Mouse (Mus musculus) neural tube, embryonic 13.5 days (tissue): ENCODE results near the gene Zc3h6. TPM values are rescaled to one million over a fixed set of nuclear protein-coding genes. Genes with fewer than 3 reads are reported as not detected.
A peak's percentile ranks its signal among the peaks of the same experiment; 100 is the strongest.
"Not testable (repeated sequence)": the region's sequence is repeated elsewhere in the genome, so short reads cannot be mapped to it uniquely, and the experiment has no call there.

Experiments used
- ATAC-seq: fragments of 200-750 bp; cut with Nextera tagmentation; 2 replicates; pipeline ENCODE4 v1.8.0; 2017; ENCODE audit warnings: low read depth, mild to moderate bottlenecking, moderate TSS enrichment, moderate library complexity
- H3K27ac ChIP-seq: fragments of 300-500 bp; sonication (generic); replicated peaks from 2 replicates; pipeline ENCODE4 v1.5.1; 2015; ENCODE audit warnings: moderate library complexity, mild to moderate bottlenecking, inconsistent platforms
- H3K27me3 ChIP-seq: fragments of 300-500 bp; sonication (generic); 2 replicates; pipeline ENCODE4 v1.6.1; 2015; ENCODE audit warnings: mild to moderate bottlenecking, inconsistent platforms
- H3K36me3 ChIP-seq: fragments of 300-500 bp; sonication (generic); 2 replicates; pipeline ENCODE4 v1.6.1; 2015; ENCODE audit warnings: mild to moderate bottlenecking, inconsistent platforms
- H3K4me1 ChIP-seq: fragments of 300-500 bp; sonication (generic); replicated peaks from 2 replicates; pipeline ENCODE4 v1.6.1; 2015; ENCODE audit warnings: inconsistent platforms
- H3K4me2 ChIP-seq: fragments of 300-500 bp; sonication (generic); 2 replicates; pipeline ENCODE4 v1.6.1; 2015; ENCODE audit warnings: inconsistent platforms, mild to moderate bottlenecking, moderate library complexity
- H3K4me3 ChIP-seq: fragments of 300-500 bp; sonication (generic); 2 replicates; pipeline ENCODE4 v1.5.1; 2015; ENCODE audit warnings: mild to moderate bottlenecking, inconsistent platforms
- H3K9ac ChIP-seq: fragments of 300-500 bp; sonication (generic); 2 replicates; pipeline ENCODE4 v1.6.1; 2015; ENCODE audit warnings: moderate library complexity, mild to moderate bottlenecking, inconsistent platforms
- H3K9me3 ChIP-seq: fragments of 300-500 bp; sonication (generic); 2 replicates; pipeline ENCODE4 v1.6.1; 2016; ENCODE audit warnings: inconsistent platforms
- WGBS: fragments of 180-500 bp; shearing (Covaris S2); methylation state at CpG from one replicate; pipeline ENCODE4 v1.1.7; 2015; 5-methylcytosine and 5-hydroxymethylcytosine counted together
- polyA plus RNA-seq: library from polyadenylated mRNA; unstranded; fragments of >200 nt; fragmentation: Nextera tagmentation; extraction: Ambion mirVana; gene quantifications from 2 replicates; pipeline ENCODE4 v1.2.1, GENCODE M21; 2015

Gene Zc3h6
- polyA plus RNA-seq, 1 experiment from 2014 or later, result 3.7 TPM

DNA sequence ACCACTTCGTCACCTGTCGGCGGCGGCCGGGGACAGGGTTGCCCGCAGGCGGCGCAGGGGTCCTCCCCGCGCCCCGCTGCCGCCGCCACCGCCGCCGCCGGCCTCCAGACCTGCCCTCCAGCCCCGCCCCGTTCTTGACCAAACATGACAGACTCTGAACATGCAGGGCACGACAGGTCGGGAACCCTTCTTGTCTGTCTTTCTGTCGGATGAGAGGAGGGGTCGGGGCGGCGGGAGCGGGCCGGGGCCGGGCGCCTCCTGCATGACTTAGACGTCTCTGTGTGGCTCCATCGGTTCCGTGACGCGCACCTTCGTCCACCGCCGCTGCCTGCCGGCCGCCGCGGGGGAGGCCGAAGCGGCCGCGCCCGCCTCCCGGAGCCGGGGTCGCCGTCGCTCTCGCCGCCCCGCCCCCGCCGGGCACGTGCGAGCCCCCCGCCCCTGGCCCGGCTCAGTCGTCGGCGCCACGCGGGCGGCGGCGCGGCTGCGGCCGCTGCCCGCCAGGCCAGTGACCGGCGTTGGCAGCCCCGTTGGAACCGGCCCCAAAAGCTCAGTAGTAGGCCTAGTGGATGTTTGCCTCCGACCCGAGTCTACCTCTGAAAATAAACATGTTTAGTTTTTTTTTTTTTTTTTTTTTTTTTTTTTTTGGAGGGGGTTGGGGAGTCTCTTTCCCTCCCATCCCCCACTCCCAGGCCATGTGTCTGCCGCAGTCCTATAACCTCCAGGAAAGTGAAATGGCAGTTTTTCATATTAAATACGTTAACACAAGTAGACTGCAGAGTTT lies 649 bp downstream of the Zc3h6 start, which contains the start of gene Gm10762:
TSS of gene Gm10762 (minus strand) at position 65 of the 781 bp plus-strand sequence.
- H3K4me1 ChIP-seq, result peaks cover 22% of the 10 kb centered on the region
- ATAC-seq, result peak; percentile 76
- H3K9ac ChIP-seq, result peak within 1 kb of the TSS; percentile 100
- WGBS, result under 1% methylated on average over 72 of the region's 80 CpGs
- H3K9me3 ChIP-seq, result no peaks in the 10 kb centered on the region
- peak within 1 kb of the TSS; percentile 93 for H3K4me3 ChIP-seq
- H3K27ac ChIP-seq, result peak within 1 kb of the TSS; percentile 100
- H3K36me3 ChIP-seq, result no peaks in the 10 kb centered on the region
- H3K4me2 ChIP-seq, result peak within 1 kb of the TSS; percentile 60
- H3K27me3 ChIP-seq, result no peaks in the 10 kb centered on the region

DNA sequence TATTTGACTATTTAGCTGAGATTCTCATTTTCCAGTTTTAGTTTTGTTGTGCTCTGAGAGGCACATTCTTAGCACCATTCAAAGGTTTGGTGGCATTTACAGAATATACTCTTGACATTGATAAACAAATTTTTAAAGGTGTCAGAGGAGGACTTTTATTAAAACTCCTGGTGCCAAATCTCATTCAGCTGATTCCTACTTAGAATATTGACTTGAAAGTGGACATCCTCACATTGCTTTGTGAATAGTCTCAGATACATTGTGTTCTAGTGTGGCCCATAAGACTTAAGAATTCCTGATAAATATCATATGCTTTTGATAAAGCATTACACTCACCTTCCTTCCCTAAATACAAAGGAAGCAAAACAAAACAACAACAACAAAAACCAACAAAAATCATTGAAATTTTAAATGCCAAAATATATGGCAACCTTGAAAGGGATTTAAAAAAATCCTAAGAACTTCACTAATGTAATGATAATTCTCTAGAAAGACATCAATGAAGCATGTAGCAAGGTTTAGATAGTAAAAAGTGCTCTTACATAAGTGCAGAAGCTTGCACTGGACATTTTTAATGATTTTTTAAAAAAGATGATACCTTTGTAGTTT lies 1.4 kb downstream of the Zc3h6 start:
- no peaks in the 10 kb centered on the region for H3K27me3 ChIP-seq
- peak overlapping the region; percentile 100 for H3K9ac ChIP-seq
- no peaks in the 10 kb centered on the region for H3K9me3 ChIP-seq
- H3K4me3 ChIP-seq, result peak overlapping the region; percentile 93
- no peak for ATAC-seq
- H3K4me2 ChIP-seq, result peak overlapping the region; percentile 60
- no peaks in the 10 kb centered on the region for H3K36me3 ChIP-seq
- H3K4me1 ChIP-seq, result peaks cover 22% of the 10 kb centered on the region
- H3K27ac ChIP-seq, result peak overlapping the region; percentile 100

GRCm38 (mm10) chr2:128972301-128972700 lies 5.1 kb downstream of the Zc3h6 start:
- no peak overlapping the region for H3K4me3 ChIP-seq
- no peak overlapping the region for H3K27ac ChIP-seq
- H3K4me1 ChIP-seq, result peaks cover 9% of the 10 kb centered on the region; the same call in 1 of the 2 replicates
- no peak overlapping the region for H3K9ac ChIP-seq
- H3K27me3 ChIP-seq, result no peaks in the 10 kb centered on the region
- no peak for ATAC-seq
- H3K4me2 ChIP-seq, result no peak overlapping the region
- H3K36me3 ChIP-seq, result no peaks in the 10 kb centered on the region
- no peaks in the 10 kb centered on the region for H3K9me3 ChIP-seq

DNA sequence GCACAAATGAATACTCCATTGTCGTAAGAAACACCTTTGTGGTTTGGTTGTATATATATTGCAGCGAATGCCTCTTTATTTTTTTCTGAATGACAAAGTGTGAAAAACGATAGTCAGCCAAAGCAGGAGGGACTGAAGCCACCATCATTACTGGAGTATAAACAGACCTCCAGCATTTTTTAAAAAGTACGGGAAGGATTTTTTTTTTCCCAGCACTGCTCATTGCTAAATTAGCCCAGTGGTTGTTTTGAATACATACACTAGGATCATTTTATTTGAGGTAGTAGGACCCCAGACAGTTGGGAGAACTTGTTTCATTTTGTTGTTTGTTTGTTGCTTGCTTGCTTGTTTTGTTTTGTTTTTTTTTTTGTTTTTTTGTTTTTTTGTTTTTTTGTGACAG lies 8.4 kb downstream of the Zc3h6 start:
- WGBS, result 86% methylated on average over 4 of the region's 4 CpGs
- Histone ChIP-seq H3K27me3 (no peaks in the 10 kb centered on the region), H3K4me2 (no peak overlapping the region), H3K4me3 (no peak overlapping the region), H3K9ac (no peak overlapping the region), H3K36me3 (no peaks in the 10 kb centered on the region), H3K4me1 (no peaks in the 10 kb centered on the region), H3K27ac (no peak overlapping the region), H3K9me3 (no peaks in the 10 kb centered on the region)
- ATAC-seq, result no peak

- H3K4me1 ChIP-seq, result no peaks in the 10 kb centered on the region
- no peaks in the 10 kb centered on the region for H3K27me3 ChIP-seq
- no peaks in the 10 kb centered on the region for H3K9me3 ChIP-seq
- ATAC-seq, result no peak
- H3K27ac ChIP-seq, result no peak overlapping the region
- no peak overlapping the region for H3K4me2 ChIP-seq
- 92% methylated on average over 3 of the region's 3 CpGs for WGBS
- no peak overlapping the region for H3K9ac ChIP-seq
- no peak overlapping the region for H3K4me3 ChIP-seq
- no peaks in the 10 kb centered on the region for H3K36me3 ChIP-seq
Observed at GRCm38 (mm10) chr2:128984746-128985145, 17.5 kb downstream of the Zc3h6 start.

- Histone ChIP-seq H3K36me3 (no peaks in the 10 kb centered on the region), H3K9me3 (no peaks in the 10 kb centered on the region), H3K4me3 (no peak overlapping the region), H3K27ac (no peak overlapping the region), H3K27me3 (no peaks in the 10 kb centered on the region), H3K4me1 (no peaks in the 10 kb centered on the region), H3K4me2 (no peak overlapping the region), H3K9ac (no peak overlapping the region)
- no peak for ATAC-seq
Observed at GRCm38 (mm10) chr2:129004872-129005271, 37.7 kb downstream of the Zc3h6 start.

GRCm38 (mm10) chr2:129006194-129006749 lies 39.1 kb downstream of the Zc3h6 start:
- Histone ChIP-seq H3K4me1 (no peaks in the 10 kb centered on the region), H3K4me2 (no peak overlapping the region), H3K4me3 (no peak overlapping the region), H3K9ac (no peak overlapping the region), H3K27ac (no peak overlapping the region), H3K27me3 (no peaks in the 10 kb centered on the region), H3K36me3 (no peaks in the 10 kb centered on the region), H3K9me3 (no peaks in the 10 kb centered on the region)
- WGBS, result 68% methylated on average over 4 of the region's 4 CpGs
- ATAC-seq, result no peak

DNA sequence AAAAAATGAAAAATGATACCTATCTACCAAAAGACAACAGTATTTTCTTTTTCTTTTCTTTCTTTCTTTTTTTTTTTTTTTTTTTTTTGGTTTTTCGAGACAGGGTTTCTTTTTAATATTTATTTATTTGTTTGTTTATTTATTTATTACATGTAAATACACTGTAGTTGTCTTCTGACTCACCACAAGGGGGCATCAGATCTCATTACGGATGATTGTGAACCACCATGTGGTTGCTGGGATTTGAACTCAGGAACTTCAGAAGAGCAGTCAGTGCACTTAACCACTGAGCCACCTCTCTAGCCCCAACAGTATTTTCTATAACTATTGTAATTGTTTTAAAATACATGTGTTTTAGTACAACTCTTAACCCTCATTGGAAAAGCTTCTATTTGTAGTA lies 41.7 kb downstream of the Zc3h6 start:
- WGBS, result 81% methylated on average over 2 of the region's 2 CpGs
- H3K4me2 ChIP-seq, H3K27ac ChIP-seq, H3K4me1 ChIP-seq, H3K9me3 ChIP-seq, ATAC-seq, H3K36me3 ChIP-seq, H3K27me3 ChIP-seq, H3K9ac ChIP-seq, H3K4me3 ChIP-seq: not testable (repeated sequence)

DNA sequence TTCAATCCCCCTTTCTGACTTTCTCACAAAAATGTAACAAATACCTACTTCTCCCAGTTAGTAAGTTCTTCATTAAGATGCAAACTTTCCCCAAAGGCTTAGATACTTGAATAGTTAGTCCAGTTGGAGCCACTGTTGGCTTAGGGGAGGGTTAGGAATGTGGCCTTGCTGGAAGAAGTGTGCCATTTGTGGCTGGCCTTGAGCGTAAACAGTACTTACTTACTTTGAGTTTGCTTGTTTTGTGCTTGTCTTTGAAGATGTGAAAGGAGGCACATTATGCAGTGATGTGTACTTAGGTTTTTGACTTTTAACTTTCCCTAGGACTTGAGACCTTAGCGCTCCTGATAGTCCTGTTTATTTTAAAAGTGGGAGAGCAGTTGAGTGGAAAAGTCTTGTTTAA lies 52.9 kb downstream of the Zc3h6 start:
- H3K27ac ChIP-seq, result no peak overlapping the region
- no peak overlapping the region for H3K4me3 ChIP-seq
- no peak overlapping the region for H3K9ac ChIP-seq
- H3K4me2 ChIP-seq, result no peak overlapping the region
- WGBS, result 87% methylated on average over 2 of the region's 2 CpGs
- H3K36me3 ChIP-seq, result peaks cover 23% of the 10 kb centered on the region
- no peaks in the 10 kb centered on the region for H3K27me3 ChIP-seq
- no peak for ATAC-seq
- no peaks in the 10 kb centered on the region for H3K9me3 ChIP-seq
- no peaks in the 10 kb centered on the region for H3K4me1 ChIP-seq

- Histone ChIP-seq H3K9me3 (no peaks in the 10 kb centered on the region), H3K9ac (no peak overlapping the region), H3K27me3 (no peaks in the 10 kb centered on the region), H3K4me1 (no peaks in the 10 kb centered on the region), H3K36me3 (peaks cover 7% of the 10 kb centered on the region; the same call in 1 of the 2 replicates), H3K27ac (no peak overlapping the region), H3K4me2 (no peak overlapping the region), H3K4me3 (no peak overlapping the region)
- 85% methylated on average over 9 of the region's 9 CpGs for WGBS
- ATAC-seq, result no peak
Observed at GRCm38 (mm10) chr2:129024820-129025219, 57.6 kb downstream of the Zc3h6 start.

DNA sequence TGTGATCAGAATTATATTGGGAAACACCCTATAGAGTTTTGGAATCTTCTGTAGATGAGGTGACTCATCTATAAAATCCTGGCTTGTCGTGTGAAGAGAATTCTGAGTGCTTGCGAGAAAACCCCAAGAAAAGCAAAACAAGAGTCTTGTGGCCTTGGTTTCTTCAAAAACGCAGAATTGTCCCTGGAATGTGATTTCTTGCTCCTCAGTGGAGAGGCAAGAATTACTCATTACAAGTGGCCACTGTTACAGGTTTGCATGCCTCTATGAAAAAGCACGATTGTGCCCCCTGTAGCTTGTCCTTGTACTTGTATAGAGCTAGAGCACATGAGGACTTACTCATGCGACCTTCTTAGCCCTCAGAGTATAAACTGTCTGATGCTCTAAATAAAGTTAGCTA lies 68.2 kb downstream of the Zc3h6 start:
- no peak overlapping the region for H3K9ac ChIP-seq
- H3K4me3 ChIP-seq, result no peak overlapping the region
- H3K9me3 ChIP-seq, result no peaks in the 10 kb centered on the region
- 81% methylated on average over 5 of the region's 5 CpGs for WGBS
- H3K4me1 ChIP-seq, result peaks cover 16% of the 10 kb centered on the region
- ATAC-seq, result no peak
- H3K36me3 ChIP-seq, result no peaks in the 10 kb centered on the region
- H3K27ac ChIP-seq, result no peak overlapping the region
- no peak overlapping the region for H3K4me2 ChIP-seq
- peaks cover 40% of the 10 kb centered on the region for H3K27me3 ChIP-seq

DNA sequence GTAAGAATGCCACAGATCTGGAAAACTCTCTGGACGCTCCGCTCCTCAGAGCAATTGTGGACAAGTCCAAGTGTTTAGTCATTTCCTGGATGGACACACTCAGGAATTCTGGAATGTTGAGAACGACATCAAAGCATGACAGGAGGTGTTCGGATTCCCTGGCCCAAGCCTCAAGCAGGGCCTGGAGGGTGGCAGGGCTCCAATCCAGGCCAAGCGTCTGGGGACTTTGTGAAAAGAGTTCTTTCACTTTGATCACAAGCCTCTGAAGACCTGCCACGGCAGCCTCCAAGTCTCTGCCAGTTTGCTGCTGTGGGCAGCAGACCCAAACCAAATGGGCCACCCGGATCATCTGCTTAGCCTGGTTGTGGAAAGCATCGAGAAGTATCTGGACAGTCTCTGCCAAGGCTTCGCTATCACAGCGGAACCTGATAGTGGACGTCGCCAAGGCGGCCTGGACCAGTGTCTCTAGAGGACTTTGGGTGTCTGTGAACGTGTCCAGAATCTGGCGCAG lies 71.3 kb downstream of the Zc3h6 start:
- WGBS, result 32% methylated on average over 15 of the region's 15 CpGs
- H3K9me3 ChIP-seq, result no peaks in the 10 kb centered on the region
- peaks cover 48% of the 10 kb centered on the region for H3K27me3 ChIP-seq
- no peaks in the 10 kb centered on the region for H3K36me3 ChIP-seq
- H3K27ac ChIP-seq, result no peak overlapping the region
- peak overlapping the region; percentile 74 for H3K4me2 ChIP-seq
- H3K9ac ChIP-seq, result peak overlapping the region; percentile 64
- peak overlapping the region; percentile 44 for H3K4me3 ChIP-seq
- ATAC-seq, result no peak
- peaks cover 16% of the 10 kb centered on the region for H3K4me1 ChIP-seq
